Mouse (Mus musculus) spleen, adult 12 weeks (tissue): Measurements from ENCODE around the gene Por.
A peak's percentile ranks its signal among the peaks of the same experiment; 100 is the strongest.

Experiments
- DNase-seq: peaks from one replicate; pipeline ENCODE4 v3.0.0; 2022; ENCODE audit warnings: low spot score

Por gene

GRCm38 (mm10) chr5:135702682-135703192 is 32.9 kb downstream of the Por start:
- DNase-seq, result peak; percentile 50

GRCm38 (mm10) chr5:135703431-135703830 is 33.6 kb downstream of the Por start:
- DNase-seq, result no peak

- no peak for DNase-seq
These were observed 35.5 kb downstream of the Por start for GRCm38 (mm10) chr5:135705383-135705782.

- no peak for DNase-seq
These were observed 37.2 kb downstream of the Por start for GRCm38 (mm10) chr5:135707039-135707438.

- DNase-seq, result no peak
These were observed 38.0 kb downstream of the Por start for GRCm38 (mm10) chr5:135707855-135708254.

GRCm38 (mm10) chr5:135709716-135710115 is 39.9 kb downstream of the Por start:
- DNase-seq, result no peak

- no peak for DNase-seq
These were observed 40.9 kb downstream of the Por start for GRCm38 (mm10) chr5:135710599-135711214.

- no peak for DNase-seq
These were observed 41.9 kb downstream of the Por start for GRCm38 (mm10) chr5:135711582-135712355.

GRCm38 (mm10) chr5:135712803-135713202 is 43.0 kb downstream of the Por start:
- DNase-seq, result no peak

- DNase-seq, result peak; percentile 24
These were observed 43.8 kb downstream of the Por start for GRCm38 (mm10) chr5:135713441-135714218.

- no peak for DNase-seq
These were observed 45.8 kb downstream of the Por start for GRCm38 (mm10) chr5:135715624-135716023.

- no peak for DNase-seq
These were observed 49.8 kb downstream of the Por start for GRCm38 (mm10) chr5:135719586-135720120.

GRCm38 (mm10) chr5:135720121-135720520 is 50.3 kb downstream of the Por start:
- no peak for DNase-seq

GRCm38 (mm10) chr5:135721076-135721475 is 51.2 kb downstream of the Por start:
- DNase-seq, result no peak

GRCm38 (mm10) chr5:135722121-135722520 is 52.3 kb downstream of the Por start:
- DNase-seq, result no peak

GRCm38 (mm10) chr5:135723165-135723751 is 53.4 kb downstream of the Por start:
- no peak for DNase-seq

GRCm38 (mm10) chr5:135724536-135725322 is 54.9 kb downstream of the Por start:
- DNase-seq, result no peak

GRCm38 (mm10) chr5:135725391-135725841 is 55.6 kb downstream of the Por start:
- no peak for DNase-seq

- no peak for DNase-seq
These were observed 56.2 kb downstream of the Por start for GRCm38 (mm10) chr5:135725991-135726390.

- DNase-seq, result no peak
These were observed 57.0 kb downstream of the Por start for GRCm38 (mm10) chr5:135726641-135727346.
